Mouse (Mus musculus): ENCODE results near the gene Magix. TPM values are rescaled to one million over a fixed set of nuclear protein-coding genes. Genes with fewer than 3 reads are reported as not detected.

The Magix gene
- 0.07 and 0.25 TPM in 2 replicates for polyA plus RNA-seq (2014; fragmentation: Nextera tagmentation; extraction: Ambion mirVana)

GRCm38 (mm10) chrX:7680864-7681263, at the start of gene Magix:
Gene Magix (minus strand): TSS chrX:7681251.
- H3K4me1 ChIP-seq (replicated peaks; ENCODE audit: control insufficient read depth, insufficient read depth, low read length), result no peaks in the 10 kb centered on the region
- H3K36me3 ChIP-seq (ENCODE audit: control insufficient read depth, insufficient read depth, low read length), result no peaks in the 10 kb centered on the region
- WGBS, result 63% methylated on average over 14 of the region's 14 CpGs
- H3K27me3 ChIP-seq (ENCODE audit: control insufficient read depth, insufficient read depth, low read length), result no peaks in the 10 kb centered on the region
- peak within 1 kb of the TSS; percentile 12; the same call in 1 of the 2 replicates for H3K4me3 ChIP-seq (ENCODE audit: low read depth, low read length)
- no peaks in the 10 kb centered on the region for H3K9me3 ChIP-seq (ENCODE audit: control insufficient read depth, low read length)
- H3K9ac ChIP-seq (ENCODE audit: low read depth, low read length), result no peak within 1 kb of the TSS
- peak within 1 kb of the TSS; percentile 36 for H3K4me2 ChIP-seq (replicated peaks; ENCODE audit: low read depth, low read length)
- H3K27ac ChIP-seq (ENCODE audit: low read depth, low read length), result no peak within 1 kb of the TSS
- DNase-seq (ENCODE audit: low spot score) (no peak), ATAC-seq (ENCODE audit: low FRiP score) (no peak)

- Histone ChIP-seq H3K27ac (ENCODE audit: low read depth, low read length) (no peak overlapping the region), H3K4me3 (ENCODE audit: low read depth, low read length) (peak overlapping the region; percentile 41)
- WGBS, result 38% methylated on average over 4 of the region's 4 CpGs
Measured at GRCm38 (mm10) chrX:7728922-7729265, 47.8 kb upstream of the Magix start.

GRCm38 (mm10) chrX:7728215-7728921, 47.3 kb upstream of the Magix start, which contains the start of gene Praf2:
Gene Praf2 (plus strand): TSS chrX:7728439.
- peak; percentile 94 for ATAC-seq (ENCODE audit: low FRiP score)
- Histone ChIP-seq H3K9me3 (ENCODE audit: control insufficient read depth, low read length) (no peaks in the 10 kb centered on the region), H3K4me2 (replicated peaks; ENCODE audit: low read depth, low read length) (peak within 1 kb of the TSS; percentile 44), H3K27ac (ENCODE audit: low read depth, low read length) (no peak within 1 kb of the TSS), H3K4me3 (ENCODE audit: low read depth, low read length) (peak within 1 kb of the TSS; percentile 41), H3K27me3 (ENCODE audit: control insufficient read depth, insufficient read depth, low read length) (no peaks in the 10 kb centered on the region), H3K9ac (ENCODE audit: low read depth, low read length) (peak within 1 kb of the TSS; percentile 40), H3K4me1 (replicated peaks; ENCODE audit: control insufficient read depth, insufficient read depth, low read length) (no peaks in the 10 kb centered on the region), H3K36me3 (ENCODE audit: control insufficient read depth, insufficient read depth, low read length) (no peaks in the 10 kb centered on the region)
- WGBS, result 14% methylated on average over 42 of the region's 42 CpGs
- DNase-seq (ENCODE audit: low spot score), result peak; percentile 72

More at GRCm38 (mm10) chrX:7728922-7729265, 47.8 kb upstream of the Magix start:
- no peaks in the 10 kb centered on the region for H3K9me3 ChIP-seq (ENCODE audit: control insufficient read depth, low read length)
- no peaks in the 10 kb centered on the region for H3K4me1 ChIP-seq (replicated peaks; ENCODE audit: control insufficient read depth, insufficient read depth, low read length)
- H3K4me2 ChIP-seq (replicated peaks; ENCODE audit: low read depth, low read length), result peak overlapping the region; percentile 44
- H3K36me3 ChIP-seq (ENCODE audit: control insufficient read depth, insufficient read depth, low read length), result no peaks in the 10 kb centered on the region
- H3K9ac ChIP-seq (ENCODE audit: low read depth, low read length), result peak overlapping the region; percentile 40
- H3K27me3 ChIP-seq (ENCODE audit: control insufficient read depth, insufficient read depth, low read length), result no peaks in the 10 kb centered on the region
- ATAC-seq (ENCODE audit: low FRiP score) (no peak; the same call in 1 of the 2 replicates), DNase-seq (ENCODE audit: low spot score) (peak; percentile 19)

GRCm38 (mm10) chrX:7727176-7727575, 46.1 kb upstream of the Magix start:
- H3K4me3 ChIP-seq (ENCODE audit: low read depth, low read length), result no peak overlapping the region
- H3K27me3 ChIP-seq (ENCODE audit: control insufficient read depth, insufficient read depth, low read length), result no peaks in the 10 kb centered on the region
- H3K27ac ChIP-seq (ENCODE audit: low read depth, low read length), result no peak overlapping the region
- WGBS, result 91% methylated on average over 13 of the region's 13 CpGs
- no peak overlapping the region for H3K9ac ChIP-seq (ENCODE audit: low read depth, low read length)
- H3K36me3 ChIP-seq (ENCODE audit: control insufficient read depth, insufficient read depth, low read length), result no peaks in the 10 kb centered on the region
- no peak overlapping the region for H3K4me2 ChIP-seq (replicated peaks; ENCODE audit: low read depth, low read length)
- H3K9me3 ChIP-seq (ENCODE audit: control insufficient read depth, low read length), result no peaks in the 10 kb centered on the region
- ATAC-seq (ENCODE audit: low FRiP score) (no peak), DNase-seq (ENCODE audit: low spot score) (no peak)
- no peaks in the 10 kb centered on the region for H3K4me1 ChIP-seq (replicated peaks; ENCODE audit: control insufficient read depth, insufficient read depth, low read length)

GRCm38 (mm10) chrX:7725841-7726240, 44.8 kb upstream of the Magix start:
- no peaks in the 10 kb centered on the region for H3K36me3 ChIP-seq (ENCODE audit: control insufficient read depth, insufficient read depth, low read length)
- no peak overlapping the region for H3K27ac ChIP-seq (ENCODE audit: low read depth, low read length)
- no peak for DNase-seq (ENCODE audit: low spot score)
- 87% methylated on average over 12 of the region's 12 CpGs for WGBS
- no peak overlapping the region for H3K4me2 ChIP-seq (replicated peaks; ENCODE audit: low read depth, low read length)
- no peak overlapping the region for H3K9ac ChIP-seq (ENCODE audit: low read depth, low read length)
- H3K4me1 ChIP-seq (replicated peaks; ENCODE audit: control insufficient read depth, insufficient read depth, low read length), result no peaks in the 10 kb centered on the region
- ATAC-seq (ENCODE audit: low FRiP score), result no peak
- no peak overlapping the region for H3K4me3 ChIP-seq (ENCODE audit: low read depth, low read length)
- no peaks in the 10 kb centered on the region for H3K27me3 ChIP-seq (ENCODE audit: control insufficient read depth, insufficient read depth, low read length)
- no peaks in the 10 kb centered on the region for H3K9me3 ChIP-seq (ENCODE audit: control insufficient read depth, low read length)

GRCm38 (mm10) chrX:7724135-7724534, 43.1 kb upstream of the Magix start:
- Histone ChIP-seq H3K4me3 (ENCODE audit: low read depth, low read length) (no peak overlapping the region), H3K27me3 (ENCODE audit: control insufficient read depth, insufficient read depth, low read length) (no peaks in the 10 kb centered on the region), H3K9ac (ENCODE audit: low read depth, low read length) (no peak overlapping the region), H3K9me3 (ENCODE audit: control insufficient read depth, low read length) (no peaks in the 10 kb centered on the region), H3K36me3 (ENCODE audit: control insufficient read depth, insufficient read depth, low read length) (no peaks in the 10 kb centered on the region), H3K27ac (ENCODE audit: low read depth, low read length) (no peak overlapping the region), H3K4me1 (replicated peaks; ENCODE audit: control insufficient read depth, insufficient read depth, low read length) (no peaks in the 10 kb centered on the region), H3K4me2 (replicated peaks; ENCODE audit: low read depth, low read length) (no peak overlapping the region)
- ATAC-seq (ENCODE audit: low FRiP score) (no peak), DNase-seq (ENCODE audit: low spot score) (no peak)
- 82% methylated on average over 7 of the region's 7 CpGs for WGBS

- no peaks in the 10 kb centered on the region for H3K27me3 ChIP-seq (ENCODE audit: control insufficient read depth, insufficient read depth, low read length)
- ATAC-seq (ENCODE audit: low FRiP score) (no peak; the same call in 1 of the 2 replicates), DNase-seq (ENCODE audit: low spot score) (no peak)
- no peak overlapping the region for H3K27ac ChIP-seq (ENCODE audit: low read depth, low read length)
- peak overlapping the region; percentile 66 for H3K4me2 ChIP-seq (replicated peaks; ENCODE audit: low read depth, low read length)
- H3K4me1 ChIP-seq (replicated peaks; ENCODE audit: control insufficient read depth, insufficient read depth, low read length), result no peaks in the 10 kb centered on the region
- no peaks in the 10 kb centered on the region for H3K36me3 ChIP-seq (ENCODE audit: control insufficient read depth, insufficient read depth, low read length)
- WGBS, result 28% methylated on average over 4 of the region's 4 CpGs
- H3K9me3 ChIP-seq (ENCODE audit: control insufficient read depth, low read length), result no peaks in the 10 kb centered on the region
- H3K9ac ChIP-seq (ENCODE audit: low read depth, low read length), result no peak overlapping the region
- peak overlapping the region; percentile 48 for H3K4me3 ChIP-seq (ENCODE audit: low read depth, low read length)
Measured at GRCm38 (mm10) chrX:7722691-7723090, 41.6 kb upstream of the Magix start.

GRCm38 (mm10) chrX:7722282-7722611, 41.2 kb upstream of the Magix start:
- WGBS, result 24% methylated on average over 11 of the region's 11 CpGs
- H3K4me1 ChIP-seq (replicated peaks; ENCODE audit: control insufficient read depth, insufficient read depth, low read length), result no peaks in the 10 kb centered on the region
- ATAC-seq (ENCODE audit: low FRiP score) (no peak), DNase-seq (ENCODE audit: low spot score) (no peak)
- H3K4me2 ChIP-seq (replicated peaks; ENCODE audit: low read depth, low read length), result peak overlapping the region; percentile 66
- H3K4me3 ChIP-seq (ENCODE audit: low read depth, low read length), result peak overlapping the region; percentile 48
- H3K27ac ChIP-seq (ENCODE audit: low read depth, low read length), result no peak overlapping the region
- no peaks in the 10 kb centered on the region for H3K27me3 ChIP-seq (ENCODE audit: control insufficient read depth, insufficient read depth, low read length)
- no peaks in the 10 kb centered on the region for H3K36me3 ChIP-seq (ENCODE audit: control insufficient read depth, insufficient read depth, low read length)
- H3K9ac ChIP-seq (ENCODE audit: low read depth, low read length), result peak overlapping the region; percentile 19; the same call in 1 of the 2 replicates
- H3K9me3 ChIP-seq (ENCODE audit: control insufficient read depth, low read length), result no peaks in the 10 kb centered on the region
